Mouse (Mus musculus) urinary bladder, postnatal 14 days (tissue): ENCODE results near the gene Pde4c.
A peak's percentile ranks its signal among the peaks of the same experiment; 100 is the strongest.

Source experiments
- DNase-seq: peaks from one replicate; pipeline ENCODE4 v3.0.0; 2021; ENCODE audit warnings: low spot score

Pde4c gene

DNA sequence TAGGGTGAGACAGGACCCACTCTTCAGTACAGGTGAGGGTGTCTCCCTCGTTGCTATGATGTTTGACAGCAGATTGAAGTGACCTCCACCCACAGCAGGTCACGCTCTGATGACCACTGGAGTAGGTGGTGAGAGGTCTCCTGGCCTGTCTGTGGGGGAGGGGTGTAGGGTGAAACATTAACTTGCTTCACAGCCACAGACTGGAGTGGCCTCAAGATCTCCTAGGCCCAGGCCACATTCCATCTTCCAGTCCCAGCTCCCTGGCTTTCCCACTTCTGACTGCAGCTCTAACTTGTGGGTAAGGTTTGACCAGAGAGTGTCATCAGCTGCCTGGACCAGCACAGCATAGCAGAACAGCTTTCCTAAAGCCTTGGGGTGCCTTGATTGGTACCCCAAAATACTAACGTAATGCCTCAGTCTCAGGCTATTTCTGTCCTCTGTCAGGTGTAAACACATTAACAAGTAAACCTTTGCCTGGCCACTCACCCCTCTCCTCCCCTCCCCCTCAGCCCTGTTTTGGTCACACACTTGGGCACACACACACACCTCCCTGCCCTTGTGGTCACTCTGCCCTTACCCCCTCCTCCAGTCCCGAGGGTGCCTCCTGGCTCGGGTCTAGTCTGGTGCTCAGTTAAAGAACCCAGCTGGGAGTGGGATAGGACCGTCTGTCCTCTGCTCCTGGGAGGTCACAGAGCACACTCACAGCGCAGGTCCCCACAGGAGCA, at the start of gene Pde4c:
Gene Pde4c, plus strand, starts transcription at position 235 of the 725 bp plus-strand sequence.
- no peak for DNase-seq

DNA sequence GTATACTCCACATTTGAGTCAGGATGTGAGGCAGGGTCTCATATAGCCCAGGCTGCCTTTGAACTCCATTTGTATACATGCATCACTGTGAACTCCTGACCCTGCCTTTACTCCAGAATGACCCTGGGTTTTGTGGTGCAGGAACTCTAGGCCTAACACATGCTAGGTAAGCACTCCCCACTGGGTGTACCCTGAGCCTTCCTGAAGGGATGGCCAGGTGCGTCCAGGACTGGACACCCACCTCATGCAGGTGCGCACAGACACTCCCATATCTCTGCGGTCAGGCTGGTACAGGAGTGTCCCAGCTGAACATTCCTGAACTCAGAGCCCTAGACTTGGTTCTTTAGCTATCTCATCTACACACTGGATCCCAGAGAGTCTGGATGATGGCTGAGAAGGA, 49.4 kb upstream of the Pde4c start:
- DNase-seq, result no peak

DNA sequence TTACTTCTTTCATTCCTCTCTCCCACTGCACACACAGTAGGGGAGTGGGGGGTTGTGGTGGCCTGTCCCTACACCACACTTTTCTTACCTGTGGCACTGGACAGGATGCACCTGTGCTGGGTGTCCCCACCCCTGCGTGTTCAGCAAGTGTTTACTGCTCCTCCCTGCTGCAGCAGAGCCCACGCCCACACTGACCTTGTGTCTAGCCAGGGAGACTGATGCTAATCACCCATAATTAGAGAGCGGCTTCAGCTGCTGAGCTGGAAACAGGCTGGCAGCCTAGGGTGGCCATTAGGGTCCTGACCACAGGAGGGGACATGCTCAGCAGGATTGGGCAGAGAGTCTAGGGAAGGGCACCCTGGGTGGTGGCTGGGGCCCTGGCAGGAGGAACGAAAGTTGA, 48.8 kb upstream of the Pde4c start:
- DNase-seq, result no peak

DNA sequence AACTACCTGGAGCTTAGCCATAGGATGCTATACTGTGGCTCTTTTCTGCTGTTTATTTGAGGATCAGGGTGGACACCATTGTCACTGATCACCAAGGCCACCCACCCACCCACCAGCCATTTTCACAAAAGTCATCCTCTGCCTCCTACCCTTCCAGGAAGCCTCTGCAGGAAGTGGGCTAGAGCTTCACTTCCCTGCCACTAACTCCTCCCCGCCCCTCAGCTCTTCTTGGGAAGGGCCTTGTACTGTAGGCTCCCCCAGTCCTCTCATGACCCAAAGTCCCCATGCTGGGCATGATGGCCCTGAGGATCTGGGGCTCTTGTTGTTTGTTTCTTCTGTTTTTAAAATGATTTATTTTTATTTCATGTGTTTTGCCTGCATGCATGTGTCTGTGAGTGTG, 48.2 kb upstream of the Pde4c start:
- no peak for DNase-seq

DNA sequence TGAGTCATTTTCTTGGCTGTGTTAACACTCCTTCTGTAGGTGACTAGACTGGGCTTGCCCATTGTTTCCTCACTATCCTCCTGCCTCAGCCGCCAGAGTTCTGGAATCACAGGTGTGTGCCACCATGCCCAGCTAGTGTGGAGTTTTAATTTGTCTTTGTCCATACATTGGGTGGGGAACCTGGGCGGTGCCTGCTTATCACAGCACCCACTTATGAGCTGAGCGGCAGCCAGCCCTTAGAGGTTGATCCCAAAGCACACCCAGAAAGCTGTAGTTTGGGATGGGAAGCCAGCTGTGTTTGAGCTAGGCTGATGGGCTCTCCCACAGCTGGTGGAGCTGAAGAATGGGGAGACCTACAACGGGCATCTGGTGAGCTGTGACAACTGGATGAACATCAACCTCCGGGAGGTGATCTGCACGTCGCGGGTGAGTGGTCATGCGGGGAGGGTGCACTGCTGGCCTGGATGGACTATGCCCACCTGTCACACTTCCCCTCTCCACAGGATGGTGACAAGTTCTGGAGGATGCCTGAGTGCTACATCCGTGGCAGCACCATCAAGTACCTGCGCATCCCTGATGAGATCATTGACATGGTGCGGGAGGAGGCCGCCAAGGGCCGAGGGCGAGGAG, 46.0 kb upstream of the Pde4c start:
- DNase-seq, result no peak

DNA sequence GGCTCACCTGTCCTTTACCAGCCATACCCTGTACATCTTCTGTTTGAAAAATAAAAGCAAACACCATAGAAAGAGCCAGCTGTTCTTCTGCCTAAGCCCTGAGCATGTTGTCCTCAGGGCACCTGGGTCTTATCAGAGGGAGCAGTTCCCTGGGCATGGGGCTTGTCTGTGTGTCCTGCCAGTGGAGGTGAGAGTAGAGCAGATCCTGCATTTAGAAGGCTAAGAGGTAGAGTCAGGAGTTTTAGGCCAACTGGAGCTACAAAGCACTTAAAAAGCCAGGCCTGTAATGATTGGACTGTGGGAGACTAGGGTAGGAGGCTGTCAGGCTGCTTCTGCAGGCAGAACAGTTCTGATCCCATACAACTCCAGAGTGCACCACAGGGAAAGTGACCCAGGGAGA, 44.8 kb upstream of the Pde4c start:
- DNase-seq, result no peak

DNA sequence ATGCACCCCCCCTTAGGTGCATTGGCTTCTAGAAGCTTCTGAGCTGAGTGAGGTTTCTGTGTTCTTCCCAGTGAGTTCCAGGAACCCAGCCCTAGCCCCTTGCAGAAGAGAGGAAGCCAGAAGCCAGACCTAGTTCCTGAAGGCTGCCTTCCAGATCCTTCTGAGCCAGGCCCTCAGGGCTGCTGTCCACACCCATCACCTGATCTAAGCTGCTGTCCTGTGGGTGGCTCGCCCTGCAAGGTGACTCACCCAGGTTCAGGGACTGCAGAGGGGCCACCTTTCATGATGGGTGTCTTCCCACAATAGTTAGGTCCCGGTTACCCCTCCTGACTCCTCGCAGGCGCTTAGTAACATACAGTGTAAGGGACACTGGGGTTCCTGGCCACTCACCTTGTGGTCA, 44.1 kb upstream of the Pde4c start:
- DNase-seq, result no peak

DNA sequence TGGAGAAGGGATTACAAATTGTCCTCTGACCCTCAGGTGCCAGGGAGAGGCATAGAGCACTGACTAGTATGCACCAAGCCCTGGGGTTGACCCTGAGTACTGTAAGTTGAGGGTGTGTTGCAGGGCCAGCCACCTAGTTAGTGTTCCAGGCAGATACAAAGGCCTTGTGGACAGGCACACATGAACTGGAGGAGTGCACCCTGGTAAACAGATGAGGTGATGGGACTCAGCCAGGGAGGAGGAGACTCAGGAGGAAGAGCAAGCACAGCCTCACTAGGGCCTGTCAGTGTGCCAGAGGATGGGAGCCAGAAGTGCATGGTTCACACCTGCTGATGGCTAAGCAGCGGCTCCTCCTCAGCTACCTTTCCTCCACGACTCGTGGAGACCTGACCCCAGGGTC, 43.5 kb upstream of the Pde4c start:
- DNase-seq, result no peak

DNA sequence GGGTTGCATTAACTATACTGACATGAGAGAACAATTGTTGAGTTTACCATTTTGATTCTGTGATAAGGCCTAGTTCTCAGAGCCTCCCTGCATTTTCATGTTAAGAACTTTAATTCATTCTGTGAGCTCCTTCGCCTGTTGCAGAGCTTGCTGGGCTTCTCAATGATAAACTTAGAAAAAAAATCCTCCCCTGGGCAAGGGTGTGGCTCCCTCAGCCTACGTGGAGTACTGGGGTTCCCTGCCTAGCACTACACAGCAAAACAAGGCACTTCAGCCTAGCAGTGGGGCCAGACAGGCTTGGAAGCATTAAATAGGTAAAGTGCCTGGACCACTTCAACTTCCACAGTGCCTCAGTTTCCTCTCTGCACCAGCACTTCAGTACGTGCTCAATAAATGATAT, 42.1 kb upstream of the Pde4c start:
- DNase-seq, result no peak

DNA sequence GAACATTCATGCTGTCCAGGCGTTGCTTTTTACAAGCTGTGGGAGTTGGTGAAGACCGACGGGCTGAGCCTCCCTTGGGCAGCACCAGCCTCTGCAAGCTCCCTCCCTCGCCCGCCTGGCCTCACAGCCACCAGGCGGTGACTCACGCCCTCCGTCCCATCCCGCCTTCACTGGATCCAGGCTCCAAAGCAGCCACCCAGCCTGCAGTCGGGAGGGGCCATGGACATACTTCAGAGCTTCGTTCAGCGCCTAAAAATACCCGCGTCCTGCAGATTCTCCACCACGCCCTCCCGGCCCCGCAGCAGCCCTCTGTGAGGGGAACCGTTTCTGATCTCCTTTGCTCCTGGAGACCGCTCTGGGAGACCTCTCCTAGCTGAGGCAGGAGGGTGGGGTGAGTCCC, 41.3 kb upstream of the Pde4c start:
- peak; percentile 85 for DNase-seq

DNA sequence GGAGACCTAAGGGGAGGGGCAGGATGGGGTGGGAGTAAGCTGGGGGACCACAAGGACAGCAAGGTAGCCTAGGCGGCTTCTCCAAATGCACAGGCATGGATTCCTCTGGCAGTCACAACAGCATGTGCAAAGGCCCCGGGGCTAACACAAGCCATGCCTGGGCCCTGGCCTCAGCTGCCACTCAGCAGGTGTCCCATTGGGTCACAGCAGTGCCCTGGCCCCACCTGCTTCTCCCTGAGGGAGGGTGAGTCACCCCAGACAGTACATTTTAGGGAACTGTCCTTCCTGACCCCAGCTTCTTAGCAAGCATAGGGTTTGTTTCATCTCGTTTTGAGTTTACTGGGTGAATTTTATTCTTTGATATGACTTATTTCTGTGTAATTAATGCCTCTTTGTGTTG, 40.8 kb upstream of the Pde4c start:
- DNase-seq, result no peak

DNA sequence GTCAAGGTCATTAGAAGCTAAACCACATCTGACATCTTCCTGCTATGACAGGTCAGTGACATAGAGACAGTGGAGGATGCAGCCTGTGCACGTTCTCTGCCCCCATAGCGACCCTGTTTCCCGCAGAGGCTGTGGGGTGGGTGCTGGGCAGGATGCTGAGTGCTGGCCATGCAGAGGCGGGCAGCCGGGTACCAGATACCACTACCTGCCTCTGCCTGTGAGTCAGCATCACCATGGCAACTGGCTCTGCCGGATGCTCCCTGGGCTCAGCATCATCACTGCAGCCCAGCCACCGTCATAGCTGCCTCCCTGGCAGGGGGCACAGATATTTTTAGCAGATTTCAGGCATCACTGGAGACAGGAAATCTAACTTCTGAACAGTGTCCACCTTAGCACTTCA, 39.2 kb upstream of the Pde4c start:
- DNase-seq, result no peak

DNA sequence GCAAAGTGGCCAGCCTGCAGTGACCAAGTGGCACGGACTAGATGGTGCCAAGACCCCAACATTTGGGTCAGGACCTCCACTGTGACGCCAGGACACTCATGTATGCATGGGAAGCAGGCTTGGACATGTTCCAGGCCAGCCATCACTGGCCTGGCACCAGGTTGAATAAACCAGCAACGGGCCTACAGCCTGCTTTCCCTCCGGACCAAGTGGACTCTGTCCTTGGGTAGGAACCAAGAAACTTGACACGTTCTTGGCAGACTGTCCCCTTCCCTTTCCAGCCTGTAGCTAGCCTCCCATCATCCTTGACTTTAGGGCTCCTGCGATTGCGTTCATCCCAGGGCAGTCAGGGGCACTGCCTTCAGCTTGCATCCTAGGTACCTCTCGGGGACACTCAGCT, 35.9 kb upstream of the Pde4c start:
- DNase-seq, result peak; percentile 76

DNA sequence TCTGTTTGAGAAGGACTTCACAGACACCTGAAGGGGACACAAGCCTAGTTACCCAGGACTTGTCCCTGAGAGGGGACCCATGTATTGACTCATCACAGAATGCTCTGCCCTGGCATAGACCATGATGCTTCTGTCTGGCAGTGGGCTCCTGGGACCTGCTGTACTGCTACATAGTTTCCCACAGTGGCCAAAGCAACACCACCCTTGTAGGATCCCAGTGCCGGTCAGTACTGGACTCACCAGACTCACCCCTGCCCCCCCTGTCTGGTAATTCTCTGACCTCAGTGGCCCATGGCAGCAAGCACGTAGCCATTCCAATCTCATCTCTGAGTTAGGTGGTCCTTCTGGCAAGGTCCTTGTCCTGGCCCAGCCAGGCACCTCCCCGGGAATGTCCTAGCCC, 35.4 kb upstream of the Pde4c start:
- no peak for DNase-seq

DNA sequence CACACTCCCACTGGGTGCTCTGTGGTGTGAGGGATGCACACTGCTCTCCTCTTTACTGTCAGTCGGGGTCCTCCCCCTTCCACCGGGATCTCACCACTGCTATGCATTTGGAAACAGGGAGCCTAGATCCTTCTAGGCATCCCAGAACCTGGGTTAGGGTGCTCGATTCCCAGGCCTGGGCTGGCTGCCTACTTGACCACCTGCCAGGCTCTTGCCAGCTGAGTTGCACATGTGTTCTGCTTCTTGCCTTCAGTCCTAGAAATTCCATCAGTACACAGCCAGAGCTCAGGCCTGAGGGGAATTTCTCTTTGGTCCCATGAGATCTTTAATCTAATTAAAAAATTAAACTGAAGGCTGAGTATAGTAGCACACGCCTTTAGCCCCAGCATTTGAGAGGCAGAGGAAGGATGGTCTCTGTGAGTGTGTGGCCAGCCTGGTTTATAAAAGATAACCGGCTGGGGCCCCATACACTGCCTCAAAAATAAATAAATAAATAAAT, 33.6 kb upstream of the Pde4c start:
- DNase-seq, result no peak

DNA sequence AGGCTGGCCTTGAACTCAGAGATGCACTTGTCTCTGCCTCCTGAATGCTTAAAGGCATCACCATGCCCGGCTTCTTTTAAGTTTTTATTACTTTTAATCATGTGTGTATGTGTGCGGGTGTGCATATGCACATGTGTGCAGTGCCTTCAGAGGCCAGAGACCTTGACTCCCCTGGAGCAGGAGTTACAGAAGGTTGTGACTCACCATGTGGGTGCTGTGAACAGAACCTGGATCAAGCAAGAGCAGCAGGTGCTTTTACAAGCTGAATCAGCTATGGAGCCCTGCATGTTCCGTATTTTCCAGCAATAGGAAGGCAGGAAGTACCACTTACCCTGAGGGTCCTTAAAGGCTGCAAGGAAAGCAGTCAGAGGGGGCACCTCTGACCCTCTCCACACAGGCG, 32.3 kb upstream of the Pde4c start:
- DNase-seq, result no peak

DNA sequence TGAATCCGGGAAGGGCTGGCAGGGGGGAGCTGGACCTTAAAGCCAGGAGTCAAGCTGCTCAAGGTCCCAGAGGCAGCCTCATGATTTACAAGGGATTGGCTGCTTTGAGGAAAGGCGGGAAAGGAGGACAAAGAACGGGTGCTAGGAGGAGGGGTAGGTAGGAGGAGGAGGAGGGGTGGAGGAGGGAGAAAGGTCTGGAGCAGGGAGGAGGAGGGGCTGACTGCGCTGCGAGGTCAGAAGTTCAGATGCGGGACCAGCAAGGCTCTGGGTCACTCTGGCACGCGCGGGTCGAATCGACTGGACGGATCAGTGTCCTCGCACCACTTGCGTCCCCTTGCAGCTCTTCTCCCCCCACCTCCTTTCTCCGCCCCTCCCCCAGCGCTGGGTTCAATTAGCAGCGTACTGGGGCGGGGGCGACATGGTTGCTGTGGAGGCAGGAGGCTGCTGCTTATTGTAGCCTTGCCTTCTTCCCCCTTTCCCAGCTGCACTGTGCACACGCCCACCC, 31.7 kb upstream of the Pde4c start:
- DNase-seq, result no peak

DNA sequence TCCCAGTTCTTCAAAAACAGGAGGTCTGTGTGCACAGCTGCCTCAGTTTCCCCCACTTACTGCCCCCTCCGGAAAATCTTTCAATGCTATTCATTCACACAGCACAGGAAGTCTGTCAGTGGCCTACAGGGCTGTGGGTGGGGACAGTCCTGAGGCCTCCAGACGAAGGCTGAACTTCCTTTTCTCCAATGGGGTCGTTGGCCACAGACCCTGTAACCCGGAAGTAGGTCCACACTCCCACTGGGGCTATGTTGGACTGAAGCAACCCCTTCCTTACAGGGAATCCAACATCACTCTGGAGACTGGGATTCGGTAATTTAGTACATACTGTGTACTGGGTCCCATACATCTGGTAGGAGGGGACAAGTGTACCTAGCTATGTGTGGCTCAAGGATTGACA, 29.9 kb upstream of the Pde4c start:
- no peak for DNase-seq

DNA sequence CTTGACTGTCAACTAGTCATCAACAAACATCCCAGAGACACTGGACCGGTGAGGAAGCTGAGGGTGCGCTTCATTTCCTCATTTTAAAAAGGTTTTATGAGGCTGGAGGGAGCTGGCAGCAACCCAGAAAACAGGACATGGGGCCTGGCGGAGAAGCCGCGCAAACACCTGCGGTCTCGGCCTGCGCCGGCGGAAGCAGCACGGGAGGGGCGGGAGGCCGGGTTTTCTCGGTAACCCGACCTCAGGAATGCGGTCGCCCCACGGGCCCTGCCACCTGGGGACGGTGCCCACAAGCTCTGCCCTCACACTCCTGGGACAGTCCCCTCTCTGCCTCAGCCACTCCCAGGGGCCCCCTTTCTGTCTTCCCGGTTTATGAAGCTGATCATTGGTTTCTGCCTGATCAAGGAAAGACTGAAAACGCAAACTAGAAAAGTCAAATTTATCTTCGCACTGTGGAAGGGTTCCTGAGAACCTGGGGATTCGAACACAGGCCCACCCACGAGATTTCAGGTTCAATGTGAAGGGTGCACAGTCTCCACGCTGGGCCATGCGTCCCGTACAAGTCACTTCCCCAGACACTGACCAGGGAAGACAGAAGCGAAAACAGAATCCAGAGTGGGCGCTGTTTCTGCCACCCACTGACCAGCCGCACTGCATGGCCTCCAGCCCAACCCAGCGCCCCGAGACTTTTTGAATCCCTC, 28.1 kb upstream of the Pde4c start:
- DNase-seq, result peak; percentile 82

DNA sequence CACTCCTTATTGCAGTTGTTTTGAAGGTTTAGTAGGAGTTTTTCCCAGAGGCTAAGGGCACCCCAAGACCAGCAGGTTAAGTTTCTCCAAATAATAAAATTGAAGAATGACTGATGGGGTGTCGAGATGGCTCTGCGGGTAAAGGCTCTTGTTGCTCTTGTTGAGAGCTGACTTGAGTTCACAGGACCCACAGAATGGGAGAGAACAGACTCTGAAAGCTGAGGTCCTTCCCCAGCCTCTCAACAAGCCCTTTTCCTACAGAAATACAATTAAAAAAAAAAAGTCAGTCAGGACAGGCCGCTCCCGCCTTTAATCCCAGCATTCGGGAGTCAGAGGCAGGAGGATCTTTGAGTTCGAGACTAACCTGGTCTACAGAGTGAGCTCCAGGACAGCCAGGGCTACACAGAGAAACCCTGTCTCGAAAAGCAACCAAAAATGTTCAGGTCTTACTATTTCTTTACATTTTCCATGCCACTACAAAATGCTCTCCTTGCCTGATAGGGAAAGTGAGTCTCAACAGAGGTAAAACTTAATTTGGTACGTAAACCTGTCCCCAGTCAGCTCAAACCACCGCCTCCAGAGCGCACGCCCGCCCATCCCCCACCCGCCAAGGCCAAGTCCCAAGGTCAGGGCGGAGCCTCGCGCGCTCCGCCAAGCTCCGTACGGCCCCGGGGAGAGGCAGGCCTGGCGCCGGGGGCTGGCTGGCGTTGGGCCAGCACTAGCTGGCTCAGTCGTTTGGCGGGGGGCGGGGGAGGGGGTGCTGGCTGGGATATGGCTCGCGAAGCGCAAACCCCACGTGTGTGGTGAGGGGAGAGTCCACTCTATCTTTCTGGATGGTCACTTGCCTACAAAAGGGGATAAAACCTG, 27.3 kb upstream of the Pde4c start:
- peak; percentile 74 for DNase-seq

DNA sequence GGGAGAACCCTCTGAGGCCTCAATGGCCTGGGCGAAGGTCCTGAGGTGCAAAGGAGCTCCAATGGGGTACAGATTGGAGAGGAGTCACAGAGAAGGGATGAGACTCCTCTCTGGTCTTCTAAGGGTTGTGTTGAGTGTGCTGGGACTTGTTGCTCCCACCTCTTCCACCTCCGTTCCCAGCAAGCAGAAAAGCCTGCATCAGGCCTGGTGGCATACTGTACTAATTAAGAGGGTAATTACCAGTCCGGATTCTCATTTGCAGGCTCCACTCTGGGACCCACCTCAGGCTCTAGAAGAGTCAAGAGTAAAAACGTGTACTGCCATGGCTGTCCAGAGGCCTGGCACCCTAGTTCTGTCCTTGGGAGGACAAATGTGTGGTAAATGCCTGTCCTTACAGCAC, 26.6 kb upstream of the Pde4c start:
- no peak for DNase-seq
